In genomic region chr3:103801631-103802531, GRCm38 (mm10) we compare ENCODE assay signal across 1 mouse cellular context.
TF ChIP-seq lines count a peak whose summit lies in the region.

No protein-coding gene starts in this region.

TF ChIP-seq in MEL, 35 proteins besides CTCF, POLR2A, EP300 and RAD21:
- TF ChIP-seq ZNF384 (IDR thresholded peaks at IDR 0.05; ENCODE audit: low read depth, low read length) = no peak
- no peak for TF ChIP-seq JUND (IDR thresholded peaks at IDR 0.05; ENCODE audit: low read depth, low read length)
- TF ChIP-seq SIN3A (IDR thresholded peaks at IDR 0.05; ENCODE audit: low read length) = peak; percentile 87
- no peak for TF ChIP-seq USF2 (IDR thresholded peaks at IDR 0.05; ENCODE audit: borderline replicate concordance in 1 of 2, insufficient read depth in 1 of 2, low read depth in 1 of 2, low read length in 2 of 2)
- TF ChIP-seq SMC3 (IDR thresholded peaks at IDR 0.05; ENCODE audit: low read depth, low read length) = no peak; the same call in 1 of the 2 replicates
- TF ChIP-seq TCF12 (IDR thresholded peaks at IDR 0.05; ENCODE audit: low read depth, low read length) = peak; percentile 63; the same call in 1 of the 2 replicates
- TF ChIP-seq MAFK (IDR thresholded peaks at IDR 0.05; ENCODE audit: borderline replicate concordance, low read depth, low read length) = no peak
- TF ChIP-seq MEF2A (IDR thresholded peaks at IDR 0.05; ENCODE audit: extremely low read depth, insufficient replicate concordance, low read depth, low read length, poor library complexity, severe bottlenecking) = peak; percentile 24; the same call in 1 of the 2 replicates
- peak; percentile 42 for TF ChIP-seq RCOR1 (IDR thresholded peaks at IDR 0.05; ENCODE audit: low read depth, low read length)
- TF ChIP-seq GATA1 (IDR thresholded peaks at IDR 0.05; ENCODE audit: low read depth, low read length) = peak; percentile 42
- peak; percentile 85; the same call in 1 of the 2 replicates for TF ChIP-seq MAZ (IDR thresholded peaks at IDR 0.05; ENCODE audit: low read depth, low read length)
- peak; percentile 32 for TF ChIP-seq TAL1 (IDR thresholded peaks at IDR 0.05; ENCODE audit: low read length)
- TF ChIP-seq MYB (IDR thresholded peaks at IDR 0.05; ENCODE audit: low read depth, low read length) = no peak
- TF ChIP-seq POLR2AphosphoS5 (IDR thresholded peaks at IDR 0.05; ENCODE audit: borderline replicate concordance, low read depth, low read length) = no peak
- TF ChIP-seq NELFE (IDR thresholded peaks at IDR 0.05; ENCODE audit: low read depth, low read length) = peak; percentile 40; the same call in 1 of the 2 replicates
- TF ChIP-seq ZC3H11A (IDR thresholded peaks at IDR 0.05; ENCODE audit: low read depth, low read length) = no peak
- no peak for TF ChIP-seq HCFC1 (IDR thresholded peaks at IDR 0.05; ENCODE audit: low read depth, low read length)
- no peak for TF ChIP-seq ZKSCAN1 (IDR thresholded peaks at IDR 0.05; ENCODE audit: low read depth, low read length)
- TF ChIP-seq CHD1 (IDR thresholded peaks at IDR 0.05; ENCODE audit: low read depth, low read length) = no peak
- no peak; the same call in 1 of the 2 replicates for TF ChIP-seq BHLHE40 (IDR thresholded peaks at IDR 0.05; ENCODE audit: borderline replicate concordance, low read depth, low read length)
- TF ChIP-seq MAX (IDR thresholded peaks at IDR 0.05; ENCODE audit: low read length) = peak; percentile 81
- peak; percentile 97 for TF ChIP-seq ETS1 (IDR thresholded peaks at IDR 0.05; ENCODE audit: low read depth, low read length)
- no peak for TF ChIP-seq USF1 (IDR thresholded peaks at IDR 0.05; ENCODE audit: low read depth, low read length)
- TF ChIP-seq TBP (IDR thresholded peaks at IDR 0.05; ENCODE audit: low read depth, low read length) = 0 out of 2 replicates have a peak, but pooled peaks have one; percentile 56
- TF ChIP-seq POLR2AphosphoS2 (IDR thresholded peaks at IDR 0.05; ENCODE audit: low read length) = peak; percentile 68; the same call in 1 of the 2 replicates
- no peak for TF ChIP-seq CHD2 (IDR thresholded peaks at IDR 0.05; ENCODE audit: low read length)
- TF ChIP-seq E2F4 (IDR thresholded peaks at IDR 0.05; ENCODE audit: borderline replicate concordance, low read depth, low read length) = 0 out of 2 replicates have a peak, but pooled peaks have one; percentile 28
- peak; percentile 81; the same call in 1 of the 2 replicates for TF ChIP-seq MYC (IDR thresholded peaks at IDR 0.05; ENCODE audit: low read depth, low read length)
- TF ChIP-seq MXI1 (IDR thresholded peaks at IDR 0.05; ENCODE audit: low read depth, low read length) = peak; percentile 75
- no peak for TF ChIP-seq UBTF (IDR thresholded peaks at IDR 0.05; ENCODE audit: borderline replicate concordance, insufficient read depth, low read depth, low read length)
- TF ChIP-seq ZMIZ1 (IDR thresholded peaks at IDR 0.05; ENCODE audit: low read depth, low read length) = no peak; the same call in 1 of the 2 replicates
- 0 out of 2 replicates have a peak, but pooled peaks have one; percentile 14 for TF ChIP-seq KAT2A (conservative IDR thresholded peaks at IDR 0.05; ENCODE audit: low read depth, low read length)
- no peak for TF ChIP-seq NRF1 (IDR thresholded peaks at IDR 0.05; ENCODE audit: insufficient read depth, low read depth, low read length, poor library complexity, severe bottlenecking)
- TF ChIP-seq GABPA (IDR thresholded peaks at IDR 0.05; ENCODE audit: low read depth, low read length) = no peak
- TF ChIP-seq ELF1 (IDR thresholded peaks at IDR 0.05; ENCODE audit: low read depth, low read length) = peak; percentile 45; the same call in 1 of the 2 replicates
